Mouse (Mus musculus) fat pad, adult 2 months (tissue): ENCODE measurements around the gene Cyth4.

ENCODE experiments used
- DNase-seq: peaks from one replicate; pipeline ENCODE4 v3.0.0-alpha.2; 2011; ENCODE audit warnings: low read depth, low spot score; ENCODE audit errors: extremely low read depth

Gene Cyth4

GRCm38 (mm10) chr15:78585404-78585803 is 11.4 kb upstream of the Cyth4 start:
- DNase-seq: no peak

GRCm38 (mm10) chr15:78587050-78587994 is 9.5 kb upstream of the Cyth4 start:
- DNase-seq: no peak

- no peak for DNase-seq
Observed at GRCm38 (mm10) chr15:78588049-78588448, 8.8 kb upstream of the Cyth4 start.

- DNase-seq: no peak
Observed at GRCm38 (mm10) chr15:78588900-78589299, 7.9 kb upstream of the Cyth4 start.

- DNase-seq: no peak
Observed at GRCm38 (mm10) chr15:78589936-78590335, 6.9 kb upstream of the Cyth4 start.

- DNase-seq: no peak
Observed at GRCm38 (mm10) chr15:78590785-78591184, 6.1 kb upstream of the Cyth4 start.

GRCm38 (mm10) chr15:78591680-78592451 is 5.0 kb upstream of the Cyth4 start:
- no peak for DNase-seq

GRCm38 (mm10) chr15:78592452-78592968 is 4.3 kb upstream of the Cyth4 start:
- DNase-seq: no peak

- no peak for DNase-seq
Observed at GRCm38 (mm10) chr15:78593896-78594425, 2.9 kb upstream of the Cyth4 start.

GRCm38 (mm10) chr15:78594831-78595230 is 2.0 kb upstream of the Cyth4 start:
- no peak for DNase-seq

- no peak for DNase-seq
Observed at GRCm38 (mm10) chr15:78595468-78595867, 1.4 kb upstream of the Cyth4 start.

GRCm38 (mm10) chr15:78596504-78596903 is 343 bp upstream of the Cyth4 start:
- no peak for DNase-seq

- no peak for DNase-seq
Observed at GRCm38 (mm10) chr15:78597729-78598128, 882 bp downstream of the Cyth4 start.

- DNase-seq: no peak
Observed at GRCm38 (mm10) chr15:78599124-78599523, 2.3 kb downstream of the Cyth4 start.

- DNase-seq: no peak
Observed at GRCm38 (mm10) chr15:78599529-78600193, 2.8 kb downstream of the Cyth4 start.

- DNase-seq: no peak
Observed at GRCm38 (mm10) chr15:78601180-78601579, 4.3 kb downstream of the Cyth4 start.

- DNase-seq: no peak
Observed at GRCm38 (mm10) chr15:78604255-78604654, 7.4 kb downstream of the Cyth4 start.

- no peak for DNase-seq
Observed at GRCm38 (mm10) chr15:78605371-78605791, 8.5 kb downstream of the Cyth4 start.

- no peak for DNase-seq
Observed at GRCm38 (mm10) chr15:78606059-78606458, 9.2 kb downstream of the Cyth4 start.

GRCm38 (mm10) chr15:78607463-78607862 is 10.6 kb downstream of the Cyth4 start:
- DNase-seq: no peak
